Mouse (Mus musculus): Measurements from ENCODE around the gene Pcp4l1. TPM values are rescaled to one million over a fixed set of nuclear protein-coding genes. Genes with fewer than 3 reads are reported as not detected.
A peak's percentile ranks its signal among the peaks of the same experiment; 100 is the strongest.

The Pcp4l1 gene
- polyA plus RNA-seq, 1 experiment from 2014 or later, result 2.6 TPM

DNA sequence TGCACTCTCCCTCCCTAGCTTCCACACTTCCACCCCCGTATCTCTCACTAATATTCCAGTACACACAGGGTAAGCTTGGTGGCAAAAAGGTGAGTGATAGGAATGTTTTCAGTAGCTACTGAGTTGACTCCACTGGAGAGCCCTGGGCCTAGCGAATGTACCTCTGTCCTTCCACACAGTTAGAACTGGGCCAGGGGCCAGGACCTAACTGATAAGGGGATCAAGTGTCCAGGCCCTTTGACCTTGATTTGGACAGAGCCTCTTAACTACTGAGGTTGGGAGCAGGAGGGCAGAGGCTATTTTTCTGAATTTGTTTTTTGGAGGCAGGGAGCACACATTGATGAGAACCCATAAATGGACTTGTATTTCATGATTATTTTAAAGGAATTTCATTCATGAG is 27.7 kb upstream of the Pcp4l1 start:
- H3K4me1 ChIP-seq (ENCODE audit: control insufficient read depth, insufficient read depth, low read length), result 0 out of 2 replicates have a peak, but pooled peaks cover 5% of the 10 kb centered on the region
- peaks cover 14% of the 10 kb centered on the region; the same call in 1 of the 2 replicates for H3K36me3 ChIP-seq (ENCODE audit: control insufficient read depth, insufficient read depth, low read length)
- no peaks in the 10 kb centered on the region for H3K27me3 ChIP-seq (ENCODE audit: control insufficient read depth, insufficient read depth, low read length)
- H3K9ac ChIP-seq (ENCODE audit: low read depth, low read length), result no peak overlapping the region
- WGBS, result 83% methylated on average over 2 of the region's 2 CpGs
- H3K27ac ChIP-seq (ENCODE audit: low read depth, low read length), result no peak overlapping the region
- no peak for ATAC-seq (ENCODE audit: low FRiP score, low TSS enrichment)
- no peaks in the 10 kb centered on the region for H3K9me3 ChIP-seq (ENCODE audit: control insufficient read depth, low read length)
- H3K4me2 ChIP-seq (replicated peaks; ENCODE audit: low read depth, low read length), result no peak overlapping the region
- no peak overlapping the region for H3K4me3 ChIP-seq (ENCODE audit: low read length)

GRCm38 (mm10) chr1:171223168-171223567 is 27.1 kb upstream of the Pcp4l1 start:
- Histone ChIP-seq H3K27me3 (ENCODE audit: control insufficient read depth, insufficient read depth, low read length) (no peaks in the 10 kb centered on the region), H3K4me1 (ENCODE audit: control insufficient read depth, insufficient read depth, low read length) (0 out of 2 replicates have a peak, but pooled peaks cover 5% of the 10 kb centered on the region), H3K4me2 (replicated peaks; ENCODE audit: low read depth, low read length) (peak overlapping the region; percentile 33), H3K36me3 (ENCODE audit: control insufficient read depth, insufficient read depth, low read length) (peaks cover 18% of the 10 kb centered on the region; the same call in 1 of the 2 replicates), H3K9ac (ENCODE audit: low read depth, low read length) (peak overlapping the region; percentile 51; the same call in 1 of the 2 replicates), H3K4me3 (ENCODE audit: low read length) (peak overlapping the region; percentile 49), H3K27ac (ENCODE audit: low read depth, low read length) (peak overlapping the region; percentile 88), H3K9me3 (ENCODE audit: control insufficient read depth, low read length) (no peaks in the 10 kb centered on the region)
- ATAC-seq (ENCODE audit: low FRiP score, low TSS enrichment), result no peak
- 85% methylated on average over 6 of the region's 6 CpGs for WGBS

DNA sequence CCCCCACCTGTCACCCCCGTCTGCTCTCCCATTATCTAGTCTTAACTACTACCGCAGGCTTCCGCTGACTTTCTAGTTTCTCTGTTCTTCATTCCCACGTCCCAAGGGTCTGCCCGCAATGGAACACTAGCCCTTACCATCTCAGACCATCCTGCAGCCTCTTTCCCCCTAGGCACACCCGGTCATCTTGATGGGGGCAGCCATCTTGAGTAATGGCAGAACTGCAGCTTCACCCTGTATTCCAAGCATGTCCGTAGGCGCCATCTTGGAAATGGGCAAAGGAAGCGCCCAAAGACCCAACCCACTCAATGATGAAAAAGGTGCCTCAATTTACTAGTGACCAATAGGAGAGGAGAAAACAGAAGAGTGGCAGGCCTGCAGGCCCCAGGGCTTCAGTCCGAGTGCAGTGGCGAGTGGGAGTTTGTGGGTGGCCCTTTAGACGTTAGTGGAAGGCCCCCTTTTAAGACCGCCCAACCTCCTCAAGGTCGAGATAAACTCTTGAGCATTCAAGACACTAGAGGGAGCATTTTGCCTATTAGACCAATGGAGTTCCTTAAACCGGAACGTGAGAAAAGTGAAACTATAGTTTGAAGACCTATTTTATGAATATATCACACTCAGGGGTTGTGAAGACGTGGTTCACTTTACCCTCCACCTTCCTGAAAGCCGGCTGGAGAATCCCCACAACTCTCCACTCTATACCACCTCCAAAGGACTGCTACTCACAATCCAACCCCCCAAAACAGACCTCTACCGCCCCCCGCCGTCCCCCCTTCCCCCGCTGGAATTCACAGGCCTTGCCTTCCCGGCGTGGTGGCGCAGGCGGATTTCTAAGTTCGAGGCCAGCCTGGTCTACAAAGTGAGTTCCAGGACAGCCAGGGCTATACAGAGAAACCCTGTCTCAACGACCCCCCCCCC is 26.4 kb upstream of the Pcp4l1 start, which contains the start of gene Tomm40l:
Tomm40l (minus strand) TSS at position 277 of the 918 bp plus-strand sequence.
- 2% methylated on average over 28 of the region's 28 CpGs for WGBS
- ATAC-seq (ENCODE audit: low FRiP score, low TSS enrichment), result peak; percentile 98
- Histone ChIP-seq H3K27ac (ENCODE audit: low read depth, low read length) (peak within 1 kb of the TSS; percentile 88), H3K9me3 (ENCODE audit: control insufficient read depth, low read length) (no peaks in the 10 kb centered on the region), H3K9ac (ENCODE audit: low read depth, low read length) (peak within 1 kb of the TSS; percentile 69; the same call in 1 of the 2 replicates), H3K4me3 (ENCODE audit: low read length) (peak within 1 kb of the TSS; percentile 49), H3K4me2 (replicated peaks; ENCODE audit: low read depth, low read length) (peak within 1 kb of the TSS; percentile 87), H3K36me3 (ENCODE audit: control insufficient read depth, insufficient read depth, low read length) (peaks cover 18% of the 10 kb centered on the region; the same call in 1 of the 2 replicates), H3K27me3 (ENCODE audit: control insufficient read depth, insufficient read depth, low read length) (no peaks in the 10 kb centered on the region), H3K4me1 (ENCODE audit: control insufficient read depth, insufficient read depth, low read length) (0 out of 2 replicates have a peak, but pooled peaks cover 5% of the 10 kb centered on the region)

- Histone ChIP-seq H3K27me3 (ENCODE audit: control insufficient read depth, insufficient read depth, low read length) (no peaks in the 10 kb centered on the region), H3K36me3 (ENCODE audit: control insufficient read depth, insufficient read depth, low read length) (peaks cover 18% of the 10 kb centered on the region; the same call in 1 of the 2 replicates), H3K4me1 (ENCODE audit: control insufficient read depth, insufficient read depth, low read length) (0 out of 2 replicates have a peak, but pooled peaks cover 5% of the 10 kb centered on the region), H3K4me2 (replicated peaks; ENCODE audit: low read depth, low read length) (peak overlapping the region; percentile 87), H3K27ac (ENCODE audit: low read depth, low read length) (0 out of 2 replicates have a peak overlapping the region, but pooled peaks have one; percentile 3), H3K9ac (ENCODE audit: low read depth, low read length) (peak overlapping the region; percentile 69; the same call in 1 of the 2 replicates), H3K9me3 (ENCODE audit: control insufficient read depth, low read length) (no peaks in the 10 kb centered on the region), H3K4me3 (ENCODE audit: low read length) (peak overlapping the region; percentile 49)
- 7% methylated on average over 22 of the region's 22 CpGs for WGBS
- no peak; the same call in 1 of the 2 replicates for ATAC-seq (ENCODE audit: low FRiP score, low TSS enrichment)
Measured at GRCm38 (mm10) chr1:171221281-171222193, 25.5 kb upstream of the Pcp4l1 start.

GRCm38 (mm10) chr1:171220871-171221270 is 24.8 kb upstream of the Pcp4l1 start:
- H3K9ac ChIP-seq (ENCODE audit: low read depth, low read length), result no peak overlapping the region
- no peak overlapping the region for H3K27ac ChIP-seq (ENCODE audit: low read depth, low read length)
- H3K9me3 ChIP-seq (ENCODE audit: control insufficient read depth, low read length), result no peaks in the 10 kb centered on the region
- H3K27me3 ChIP-seq (ENCODE audit: control insufficient read depth, insufficient read depth, low read length), result no peaks in the 10 kb centered on the region
- WGBS, result 4% methylated on average over 10 of the region's 10 CpGs
- peaks cover 18% of the 10 kb centered on the region; the same call in 1 of the 2 replicates for H3K36me3 ChIP-seq (ENCODE audit: control insufficient read depth, insufficient read depth, low read length)
- ATAC-seq (ENCODE audit: low FRiP score, low TSS enrichment), result peak; percentile 28
- peak overlapping the region; percentile 3; the same call in 1 of the 2 replicates for H3K4me3 ChIP-seq (ENCODE audit: low read length)
- 0 out of 2 replicates have a peak, but pooled peaks cover 5% of the 10 kb centered on the region for H3K4me1 ChIP-seq (ENCODE audit: control insufficient read depth, insufficient read depth, low read length)
- H3K4me2 ChIP-seq (replicated peaks; ENCODE audit: low read depth, low read length), result peak overlapping the region; percentile 87

DNA sequence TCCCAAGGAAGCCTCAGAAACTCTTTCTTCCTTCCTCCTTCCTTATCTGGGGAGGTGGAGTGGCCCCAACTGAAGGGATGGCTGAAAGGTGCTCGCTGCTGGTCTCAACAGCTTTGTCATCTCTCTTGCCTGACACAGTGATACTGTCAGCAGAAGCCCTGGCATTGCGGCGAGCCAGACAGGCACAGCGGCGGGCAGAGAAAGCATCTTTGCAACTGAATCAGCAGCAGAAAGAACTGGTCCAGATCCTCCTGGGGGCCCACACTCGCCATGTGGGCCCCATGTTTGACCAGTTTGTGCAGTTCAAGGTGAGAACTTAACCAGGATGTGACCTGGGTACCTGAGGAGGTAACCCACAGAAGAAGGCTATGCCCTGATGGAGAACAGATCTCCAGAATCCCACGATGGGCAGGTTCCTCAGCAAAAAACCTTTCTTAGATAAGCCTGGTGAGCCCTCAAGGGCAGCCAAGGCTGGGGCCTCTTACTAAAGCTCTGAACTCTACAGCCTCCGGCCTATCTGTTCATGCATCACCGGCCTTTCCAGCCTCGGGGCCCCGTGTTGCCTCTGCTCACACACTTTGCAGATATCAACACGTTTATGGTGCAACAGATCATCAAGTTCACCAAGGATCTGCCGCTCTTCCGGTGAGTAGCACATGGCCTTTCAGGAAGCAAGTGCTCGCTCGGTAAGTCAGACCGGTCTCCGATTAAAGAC is 20.3 kb upstream of the Pcp4l1 start:
- Histone ChIP-seq H3K4me3 (ENCODE audit: low read length) (no peak overlapping the region), H3K4me1 (ENCODE audit: control insufficient read depth, insufficient read depth, low read length) (0 out of 2 replicates have a peak, but pooled peaks cover 1% of the 10 kb centered on the region), H3K4me2 (replicated peaks; ENCODE audit: low read depth, low read length) (no peak overlapping the region), H3K27ac (ENCODE audit: low read depth, low read length) (no peak overlapping the region), H3K27me3 (ENCODE audit: control insufficient read depth, insufficient read depth, low read length) (no peaks in the 10 kb centered on the region), H3K9me3 (ENCODE audit: control insufficient read depth, low read length) (no peaks in the 10 kb centered on the region), H3K36me3 (ENCODE audit: control insufficient read depth, insufficient read depth, low read length) (peaks cover 18% of the 10 kb centered on the region; the same call in 1 of the 2 replicates), H3K9ac (ENCODE audit: low read depth, low read length) (no peak overlapping the region)
- WGBS, result 85% methylated on average over 18 of the region's 18 CpGs
- ATAC-seq (ENCODE audit: low FRiP score, low TSS enrichment), result no peak

DNA sequence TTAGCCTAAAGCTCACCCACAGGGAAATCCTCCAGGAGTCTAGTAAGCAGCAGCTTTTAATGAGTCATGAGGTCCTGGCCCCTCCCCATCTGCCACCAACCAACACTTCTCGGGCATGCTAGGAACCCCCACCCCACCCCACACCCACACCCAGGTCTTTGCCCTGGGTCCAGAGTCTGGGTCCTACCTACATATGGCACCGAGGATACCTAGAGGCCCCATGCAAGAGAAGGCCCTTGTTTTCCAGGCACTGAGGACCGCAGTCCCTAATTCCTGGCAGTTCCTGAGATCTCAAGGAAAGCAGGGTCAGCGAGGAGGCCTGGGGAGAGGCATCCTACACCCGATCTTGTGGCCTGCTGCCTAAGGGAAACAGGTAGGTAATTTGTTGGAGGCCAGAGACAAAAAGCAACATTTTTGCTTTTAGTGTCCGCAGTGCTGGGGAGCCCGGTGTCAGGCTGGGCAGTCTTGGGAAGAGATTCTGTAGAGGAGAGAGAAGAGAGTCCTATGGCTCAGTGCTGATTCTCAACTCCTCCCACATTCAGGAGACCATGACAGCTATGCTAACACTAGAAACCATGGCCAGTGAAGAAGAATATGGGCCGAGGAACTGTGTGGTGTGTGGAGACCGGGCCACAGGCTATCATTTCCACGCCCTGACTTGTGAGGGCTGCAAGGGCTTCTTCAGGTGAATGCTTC is 17.9 kb upstream of the Pcp4l1 start, which contains the start of gene Nr1i3:
Nr1i3 (plus strand) TSS at position 170 of the 696 bp plus-strand sequence.
- H3K4me2 ChIP-seq (replicated peaks; ENCODE audit: low read depth, low read length), result no peak within 1 kb of the TSS
- WGBS, result 74% methylated on average over 10 of the region's 10 CpGs
- peaks cover 6% of the 10 kb centered on the region; the same call in 1 of the 2 replicates for H3K36me3 ChIP-seq (ENCODE audit: control insufficient read depth, insufficient read depth, low read length)
- H3K4me1 ChIP-seq (ENCODE audit: control insufficient read depth, insufficient read depth, low read length), result no peaks in the 10 kb centered on the region
- 0 out of 2 replicates have a peak, but pooled peaks have one; percentile 28 for ATAC-seq (ENCODE audit: low FRiP score, low TSS enrichment)
- no peak within 1 kb of the TSS for H3K27ac ChIP-seq (ENCODE audit: low read depth, low read length)
- no peak within 1 kb of the TSS for H3K4me3 ChIP-seq (ENCODE audit: low read length)
- H3K9me3 ChIP-seq (ENCODE audit: control insufficient read depth, low read length), result no peaks in the 10 kb centered on the region
- no peaks in the 10 kb centered on the region for H3K27me3 ChIP-seq (ENCODE audit: control insufficient read depth, insufficient read depth, low read length)
- H3K9ac ChIP-seq (ENCODE audit: low read depth, low read length), result no peak within 1 kb of the TSS
